Mouse (Mus musculus) kidney, postnatal 10 days (tissue): ENCODE measurements at regions not wholly inside any gene's neighbourhood (a gene's known extent, or its start where the extent isn't known, plus 50 kb on each side); places are given as distances from the start of the nearest gene placed in this dataset.

Source experiments
- DNase-seq: peaks from one replicate; pipeline ENCODE4 v3.0.0; 2021; ENCODE audit warnings: mixed read lengths

GRCm38 (mm10) chr7:130089896-130090610 lies 430.1 kb downstream of the Ate1 start:
- DNase-seq: no peak

DNA sequence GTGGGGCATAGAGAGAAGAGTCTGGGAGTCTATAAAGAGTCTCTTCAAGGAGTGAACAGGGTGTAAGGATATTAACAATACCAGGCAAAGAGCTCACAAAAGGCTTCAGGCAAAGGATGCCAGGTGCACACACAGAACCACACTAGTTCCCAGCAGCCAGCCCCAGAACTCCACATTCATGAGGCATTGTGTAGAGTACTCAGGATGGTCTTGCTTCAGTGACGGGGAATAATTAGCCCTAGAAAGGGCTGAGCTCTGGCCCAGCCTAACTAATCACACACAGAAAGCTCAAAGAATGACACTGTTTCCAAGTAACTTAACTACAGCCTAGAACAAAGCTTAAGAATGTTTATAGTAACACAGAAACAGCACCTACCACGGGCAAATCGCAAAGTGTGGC lies 428.2 kb downstream of the Ate1 start:
- DNase-seq: no peak

GRCm38 (mm10) chr7:130095141-130095540 lies 425.0 kb downstream of the Ate1 start:
- no peak for DNase-seq

GRCm38 (mm10) chr7:130098606-130099005 lies 421.6 kb downstream of the Ate1 start:
- DNase-seq: no peak

DNA sequence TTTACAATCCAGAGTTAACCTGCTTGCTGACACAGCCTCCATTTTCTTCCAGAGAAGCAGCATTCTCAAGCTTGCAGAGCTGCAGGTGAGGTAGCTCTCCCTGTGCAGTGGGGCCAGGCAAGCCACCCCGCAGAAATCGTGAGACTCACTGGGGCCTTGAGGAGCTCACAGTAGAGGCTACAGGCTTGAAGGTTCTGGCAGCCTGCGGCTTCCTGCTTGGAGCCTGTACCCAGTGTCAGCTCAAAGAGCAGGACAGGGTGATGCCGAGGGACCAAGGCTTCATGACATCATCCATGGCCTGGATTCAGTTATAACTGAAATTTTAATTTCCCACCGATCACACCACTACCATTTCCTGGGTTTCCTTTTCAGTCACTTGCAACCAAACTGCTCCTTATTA lies 417.5 kb downstream of the Ate1 start:
- no peak for DNase-seq

DNA sequence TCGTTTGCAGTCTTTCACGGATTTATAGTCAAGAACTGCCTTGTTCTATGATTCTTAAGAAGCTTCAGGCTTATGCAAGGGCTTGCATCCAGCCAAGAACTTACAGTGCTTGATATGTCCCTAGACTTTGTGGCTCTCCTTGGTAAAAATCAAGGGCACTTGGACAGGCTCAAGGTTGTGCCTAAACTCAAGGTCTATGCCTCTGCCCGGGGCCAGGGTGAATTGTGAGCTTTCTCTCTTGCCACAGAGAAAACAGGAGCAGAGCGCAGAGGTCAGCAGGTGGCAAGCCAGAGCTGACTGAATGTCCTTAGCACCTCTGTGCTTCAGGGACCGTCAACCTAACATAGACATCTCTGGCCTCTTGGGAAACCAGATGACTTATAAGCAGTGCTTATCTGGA lies 413.2 kb downstream of the Ate1 start:
- DNase-seq: no peak

GRCm38 (mm10) chr7:130108362-130108761 lies 411.8 kb downstream of the Ate1 start:
- DNase-seq: no peak
